Mouse (Mus musculus): ENCODE results near the gene Fam120a.

DNA sequence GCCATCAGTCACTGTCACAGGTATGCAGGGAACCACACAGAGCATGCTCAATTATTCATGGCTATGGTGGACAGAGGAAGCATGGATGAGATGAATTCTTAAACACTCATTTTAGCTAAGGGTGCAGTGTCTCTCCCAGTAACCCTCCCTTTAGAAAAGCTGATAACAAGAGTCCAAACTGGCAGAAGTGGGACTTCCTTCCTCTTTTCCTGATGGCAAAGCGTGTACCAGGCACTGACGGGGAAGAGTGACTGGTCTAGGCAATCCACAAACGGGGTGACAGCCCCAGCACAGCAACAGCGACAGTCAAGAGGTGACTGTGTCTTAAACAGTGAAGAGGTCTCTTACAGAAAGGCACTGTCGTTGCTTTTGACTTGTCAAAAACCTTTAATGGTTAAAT is 72.4 kb downstream of the Fam120a start:
- TF ChIP-seq USF1 (IDR thresholded peaks at IDR 0.05; ENCODE audit: low read depth) = no peak
- no peak for TF ChIP-seq CTCF (IDR thresholded peaks at IDR 0.05; ENCODE audit: control insufficient read depth, insufficient read depth, insufficient read length)
- no peak for TF ChIP-seq MAX (IDR thresholded peaks at IDR 0.05)
- no peak for TF ChIP-seq MYOD1 (IDR thresholded peaks at IDR 0.05; ENCODE audit: control insufficient read depth, insufficient read length, low read depth)

Data from C2C12 (cell line).